Mouse (Mus musculus): Measurements from ENCODE around the gene Olfr152.

Olfr152 gene

GRCm38 (mm10) chr2:87779183-87779582 is at the start of gene Olfr152:
Olfr152 (plus strand) TSS chr2:87779483.
- no peak for DNase-seq (ENCODE audit: low spot score in 2 of 2)

- no peak for DNase-seq (ENCODE audit: low spot score in 2 of 2)
Measured at GRCm38 (mm10) chr2:87739878-87740277, 39.4 kb upstream of the Olfr152 start, which contains the start of gene Olfr1138. Olfr1138 (minus strand) TSS chr2:87739978.

- no peak for DNase-seq (ENCODE audit: low spot score in 2 of 2)
Measured at GRCm38 (mm10) chr2:87743452-87743851, 35.8 kb upstream of the Olfr152 start, which contains the start of gene Olfr1140. Olfr1140 (plus strand) TSS chr2:87743752.

- no peak for DNase-seq (ENCODE audit: low spot score in 2 of 2)
Measured at GRCm38 (mm10) chr2:87753891-87754290, 25.4 kb upstream of the Olfr152 start, which contains the start of gene Olfr1141. Olfr1141 (minus strand) TSS chr2:87753991.

GRCm38 (mm10) chr2:87776143-87776542 is 3.1 kb upstream of the Olfr152 start:
- no peak for DNase-seq (ENCODE audit: low spot score in 2 of 2)

GRCm38 (mm10) chr2:87800292-87800691 is 21.0 kb downstream of the Olfr152 start, which contains the start of gene Olfr1143:
Olfr1143 (plus strand) TSS chr2:87800592.
- no peak for DNase-seq (ENCODE audit: low spot score in 2 of 2)

GRCm38 (mm10) chr2:87809522-87809921 is 30.2 kb downstream of the Olfr152 start, which contains the start of gene Olfr1145:
Olfr1145 (plus strand) TSS chr2:87809822.
- no peak for DNase-seq (ENCODE audit: low spot score in 2 of 2)

- no peak for DNase-seq (ENCODE audit: low spot score in 2 of 2)
Measured at GRCm38 (mm10) chr2:87830233-87830632, 51.0 kb downstream of the Olfr152 start, which contains the start of gene Olfr1148. Olfr1148 (plus strand) TSS chr2:87830533.
